Mouse (Mus musculus): Measurements from ENCODE around the gene Tspan5.

GRCm38 (mm10) chr3:138876418-138876817, 134.4 kb downstream of the Tspan5 start:
- TF ChIP-seq GATA1 (IDR thresholded peaks at IDR 0.05; ENCODE audit: low read length) (no peak), TAL1 (IDR thresholded peaks at IDR 0.05; ENCODE audit: low read length) (no peak)
